Mouse (Mus musculus) myocyte (in vitro differentiated cells): ENCODE measurements around the gene Prodh2. TPM values are rescaled to one million over a fixed set of nuclear protein-coding genes. Genes with fewer than 3 reads are reported as not detected.

Experiments used
- H3K27me3 ChIP-seq: one replicate; pipeline ENCODE4 v1.6.1; 2011; ENCODE audit not compliant: control insufficient read depth, insufficient read depth, insufficient read length
- H3K36me3 ChIP-seq: one replicate; pipeline ENCODE4 v1.6.1; 2011; ENCODE audit not compliant: control insufficient read depth, insufficient read depth
- H3K4me2 ChIP-seq: one replicate; pipeline ENCODE4 v1.6.1; 2011; ENCODE audit warnings: low read depth, control low read depth
- H3K4me3 ChIP-seq: one replicate; pipeline ENCODE4 v1.5.1; 2011; ENCODE audit warnings: mild to moderate bottlenecking, control low read depth, moderate library complexity
- H3K79me2 ChIP-seq: one replicate; pipeline ENCODE4 v1.6.1; 2011; ENCODE audit not compliant: control insufficient read depth, insufficient read depth
- H3ac ChIP-seq: one replicate; pipeline ENCODE4 v1.6.1; 2011; ENCODE audit not compliant: control insufficient read depth, insufficient read length
- CEBPB ChIP-seq: IDR thresholded peaks from 2 replicates; pipeline ENCODE4 v1.6.1; 2011; ENCODE audit warnings: mild to moderate bottlenecking, moderate library complexity; ENCODE audit not compliant: poor library complexity, insufficient read depth, severe bottlenecking
- E2F4 ChIP-seq: IDR thresholded peaks from one replicate; pipeline ENCODE4 v1.6.1; 2011; ENCODE audit warnings: mild to moderate bottlenecking, control low read depth, moderate library complexity; ENCODE audit not compliant: insufficient read depth
- MAX ChIP-seq: IDR thresholded peaks from one replicate; pipeline ENCODE4 v1.6.1; 2011; ENCODE audit warnings: low read depth, mild to moderate bottlenecking, control low read depth
- MYOD1 ChIP-seq, 3 experiments: IDR thresholded peaks; one replicate each; pipeline ENCODE4 v1.6.1; 2011; ENCODE audit warnings: control low read depth in 2 of 3, low read depth in 2 of 3, mild to moderate bottlenecking in 2 of 3, moderate library complexity in 1 of 3; ENCODE audit not compliant: insufficient read length in 2 of 3, control insufficient read depth in 1 of 3
- MYOG ChIP-seq, 3 experiments: IDR thresholded peaks; one replicate each; pipeline ENCODE4 v1.6.1; 2011; ENCODE audit warnings: control low read depth in 2 of 3, low read depth in 2 of 3, mild to moderate bottlenecking in 2 of 3; ENCODE audit not compliant: insufficient read length in 2 of 3, control insufficient read depth in 1 of 3, insufficient read depth in 1 of 3
- POLR2A ChIP-seq: IDR thresholded peaks from one replicate; pipeline ENCODE4 v1.6.1; 2011; ENCODE audit warnings: low read depth, mild to moderate bottlenecking, control low read depth, moderate library complexity; ENCODE audit not compliant: insufficient read length
- POLR2AphosphoS2 ChIP-seq: IDR thresholded peaks from one replicate; pipeline ENCODE4 v1.6.1; 2011; ENCODE audit warnings: low read depth, control low read depth; ENCODE audit not compliant: insufficient read length
- REST ChIP-seq: IDR thresholded peaks from one replicate; pipeline ENCODE4 v1.6.1; 2011; ENCODE audit warnings: mild to moderate bottlenecking, control low read depth, moderate library complexity; ENCODE audit not compliant: insufficient read depth, insufficient read length
- SRF ChIP-seq: IDR thresholded peaks from one replicate; pipeline ENCODE4 v1.6.1; 2011; ENCODE audit warnings: low read depth; ENCODE audit not compliant: control insufficient read depth, insufficient read length
- TCF12 ChIP-seq: IDR thresholded peaks from one replicate; pipeline ENCODE4 v1.6.1; 2011; ENCODE audit warnings: mild to moderate bottlenecking, control low read depth; ENCODE audit not compliant: poor library complexity, insufficient read depth, severe bottlenecking
- TCF3 ChIP-seq: IDR thresholded peaks from one replicate; pipeline ENCODE4 v1.6.1; 2011; ENCODE audit warnings: low read depth, control low read depth; ENCODE audit not compliant: insufficient read length
- USF1 ChIP-seq: IDR thresholded peaks from one replicate; pipeline ENCODE4 v1.6.1; 2011; ENCODE audit warnings: low read depth, mild to moderate bottlenecking, control low read depth, moderate library complexity
- polyA plus RNA-seq: library from polyadenylated mRNA; unstranded; fragments of >200 nt; fragmentation: generic; extraction: Trizol; gene quantifications from one replicate; pipeline ENCODE4 v1.2.1, GENCODE M21; 2012; ENCODE audit warnings: missing spikeins

Gene Prodh2
- polyA plus RNA-seq, 1 experiment: not detected

DNA sequence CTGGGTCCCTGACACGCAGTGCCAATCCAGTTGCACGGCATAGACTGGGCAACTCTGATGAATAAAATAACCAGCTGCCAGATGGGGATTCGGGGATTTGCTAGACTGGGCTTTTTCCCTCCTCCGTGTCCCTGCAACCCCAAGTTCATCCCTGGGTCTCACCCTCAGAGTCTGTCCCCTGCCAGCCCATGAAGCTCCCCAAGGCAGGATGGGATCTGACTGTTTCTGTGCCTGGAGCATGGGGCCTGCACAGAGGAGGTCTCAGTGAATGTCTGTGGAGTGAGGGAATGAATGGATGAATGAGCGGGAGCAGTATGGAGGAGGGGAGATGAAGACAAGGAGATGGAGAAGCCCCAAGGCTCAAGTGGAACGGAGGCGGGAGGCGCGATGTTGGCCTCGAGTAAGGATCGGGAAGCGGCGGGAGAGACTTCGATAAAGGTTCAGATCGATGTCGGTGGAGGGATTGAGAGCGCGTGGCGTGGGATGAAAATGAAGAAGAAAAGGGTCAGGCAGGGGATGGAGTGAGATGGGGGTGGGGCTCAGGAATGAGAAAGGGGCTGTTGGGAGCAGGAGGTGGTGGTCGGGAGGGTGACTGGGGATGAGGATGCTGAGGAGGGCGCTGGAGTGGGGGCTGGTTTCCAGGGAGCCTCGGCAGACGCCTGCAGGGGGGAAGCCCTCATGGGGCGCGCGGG is 40.7 kb downstream of the Prodh2 start:
- H3K36me3 ChIP-seq: peaks cover 9% of the 10 kb centered on the region
- peak overlapping the region; percentile 69 for H3K4me2 ChIP-seq
- H3ac ChIP-seq: peak overlapping the region; percentile 58
- H3K4me3 ChIP-seq: peak overlapping the region; percentile 38
- H3K79me2 ChIP-seq: no peaks in the 10 kb centered on the region
- no peaks in the 10 kb centered on the region for H3K27me3 ChIP-seq
- no peak for TF ChIP-seq REST
- no peak for TF ChIP-seq USF1
- no peak for TF ChIP-seq TCF12

DNA sequence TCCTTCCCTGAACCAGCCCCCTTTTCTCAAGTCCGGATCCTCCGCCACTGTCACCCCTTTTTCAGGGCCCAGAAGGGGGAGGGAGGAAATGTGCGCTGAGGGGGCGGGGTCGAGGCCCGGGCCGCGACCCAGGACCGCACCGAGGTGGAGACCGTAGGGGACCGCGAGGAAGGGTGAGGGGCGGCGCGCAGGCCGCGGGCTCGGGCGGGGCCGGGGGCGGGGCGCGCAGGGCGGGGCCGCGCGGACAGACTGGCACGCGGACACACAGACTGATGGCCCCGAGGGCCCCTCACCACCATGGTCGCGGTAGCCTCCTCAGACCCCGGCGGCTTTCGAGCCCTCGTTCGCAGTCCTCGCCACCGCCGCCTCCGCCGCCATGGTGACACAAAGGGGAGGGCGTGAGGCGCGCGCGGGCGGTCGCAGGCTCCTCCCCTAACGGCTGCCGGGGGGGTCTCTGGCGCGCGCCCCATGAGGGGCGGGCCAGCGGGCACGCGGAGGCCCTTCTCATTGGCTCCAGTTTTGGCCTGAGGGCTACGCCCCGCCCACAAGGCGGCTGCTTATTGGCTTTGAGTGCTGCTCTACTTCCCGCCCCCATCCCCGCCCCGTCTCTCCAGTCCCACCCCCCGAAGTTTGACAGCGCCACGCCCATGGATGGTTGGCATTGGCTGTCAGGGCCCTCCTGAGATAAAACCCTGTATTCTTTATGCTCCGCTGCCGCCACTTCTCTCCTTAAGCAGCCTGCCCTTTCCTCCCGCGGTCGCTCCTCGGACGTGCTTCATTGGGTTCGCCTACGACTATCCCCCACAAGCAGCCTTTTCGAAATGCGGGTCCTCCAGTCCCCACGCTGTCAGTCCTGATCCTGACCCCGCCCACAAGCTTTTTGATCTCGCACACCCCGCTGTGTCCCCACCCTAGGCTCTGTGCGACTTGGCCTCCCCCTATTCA is 41.5 kb downstream of the Prodh2 start, which contains the start of gene Arhgap33:
Arhgap33 (minus strand) TSS at position 428 of the 945 bp plus-strand sequence.
- Histone ChIP-seq H3K36me3 (peaks cover 3% of the 10 kb centered on the region), H3K4me2 (peak within 1 kb of the TSS; percentile 91), H3K27me3 (no peaks in the 10 kb centered on the region), H3K79me2 (no peaks in the 10 kb centered on the region), H3K4me3 (peak within 1 kb of the TSS; percentile 38), H3ac (peak within 1 kb of the TSS; percentile 58)
- TF ChIP-seq POLR2AphosphoS2 (peak; percentile 38), POLR2A (peak; percentile 49), SRF (peak; percentile 37), MYOD1 (IDR thresholded peaks at IDR 0.05; ENCODE audit: control insufficient read depth in 1 of 3, insufficient read length in 2 of 3, low read depth in 2 of 3) (no peak)

DNA sequence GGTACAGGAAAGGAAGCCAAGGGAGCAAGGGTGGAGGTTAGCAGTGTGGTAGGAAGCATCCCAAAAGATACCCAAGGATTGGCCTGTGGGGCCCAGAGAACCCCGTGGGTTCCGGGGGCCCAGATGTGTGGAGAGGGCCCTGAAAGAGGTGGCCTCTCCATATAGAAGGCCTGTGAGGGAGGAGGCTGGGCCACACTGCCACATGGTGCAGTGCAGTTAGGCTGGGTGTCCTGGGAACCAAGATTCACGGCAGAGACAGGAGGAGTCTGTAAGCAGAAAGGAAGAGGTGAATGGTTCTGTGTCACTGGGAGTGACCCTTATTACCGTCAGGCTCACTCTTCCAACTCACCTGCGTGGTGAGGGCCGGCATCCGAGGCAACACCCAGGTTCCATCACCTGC is 47.1 kb downstream of the Prodh2 start:
- no peak overlapping the region for H3K4me2 ChIP-seq

DNA sequence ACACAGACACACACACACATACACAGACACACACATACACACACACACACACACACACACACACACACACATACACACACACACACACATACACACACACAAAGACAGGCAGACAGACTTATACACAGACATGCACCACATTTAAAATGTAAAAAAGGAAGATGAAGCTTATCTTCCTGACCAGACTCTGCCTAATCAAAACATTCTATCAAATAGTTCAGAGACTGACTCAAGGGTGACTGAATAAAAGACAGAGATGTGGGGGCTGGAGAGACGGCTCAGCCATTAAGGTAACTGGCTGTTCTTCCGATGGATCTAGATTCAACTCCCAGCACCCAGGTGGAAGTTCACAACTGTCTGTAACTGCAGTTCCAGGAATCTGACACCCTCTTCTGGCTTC is 50.9 kb downstream of the Prodh2 start:
- Histone ChIP-seq H3K4me3 (no peak overlapping the region), H3K4me2 (no peak overlapping the region), H3ac (no peak overlapping the region), H3K79me2 (no peaks in the 10 kb centered on the region), H3K27me3 (no peaks in the 10 kb centered on the region), H3K36me3 (peaks cover 7% of the 10 kb centered on the region)
- no peak for TF ChIP-seq POLR2A
- no peak for TF ChIP-seq E2F4
- TF ChIP-seq CEBPB: no peak
- TF ChIP-seq MYOG (IDR thresholded peaks at IDR 0.05; ENCODE audit: control insufficient read depth in 1 of 3, insufficient read depth in 1 of 3, insufficient read length in 2 of 3, low read depth in 2 of 3): no peak
- TF ChIP-seq TCF12: no peak
- TF ChIP-seq REST: no peak
- TF ChIP-seq MAX: no peak
- TF ChIP-seq SRF: no peak
- TF ChIP-seq USF1: no peak
- TF ChIP-seq POLR2AphosphoS2: no peak
- no peak for TF ChIP-seq MYOD1 (IDR thresholded peaks at IDR 0.05; ENCODE audit: control insufficient read depth in 1 of 3, insufficient read length in 2 of 3, low read depth in 2 of 3)

More for the DNA sequence above, 47.1 kb downstream of the Prodh2 start:
- Histone ChIP-seq H3ac (no peak overlapping the region), H3K4me3 (no peak overlapping the region), H3K36me3 (no peaks in the 10 kb centered on the region), H3K79me2 (no peaks in the 10 kb centered on the region), H3K27me3 (no peaks in the 10 kb centered on the region)
- TF ChIP-seq SRF (no peak), E2F4 (no peak), USF1 (no peak), TCF12 (no peak), MYOD1 (IDR thresholded peaks at IDR 0.05; ENCODE audit: control insufficient read depth in 1 of 3, insufficient read length in 2 of 3, low read depth in 2 of 3) (no peak), MAX (no peak), MYOG (IDR thresholded peaks at IDR 0.05; ENCODE audit: control insufficient read depth in 1 of 3, insufficient read depth in 1 of 3, insufficient read length in 2 of 3, low read depth in 2 of 3) (no peak), POLR2A (no peak), POLR2AphosphoS2 (no peak), CEBPB (no peak)

DNA sequence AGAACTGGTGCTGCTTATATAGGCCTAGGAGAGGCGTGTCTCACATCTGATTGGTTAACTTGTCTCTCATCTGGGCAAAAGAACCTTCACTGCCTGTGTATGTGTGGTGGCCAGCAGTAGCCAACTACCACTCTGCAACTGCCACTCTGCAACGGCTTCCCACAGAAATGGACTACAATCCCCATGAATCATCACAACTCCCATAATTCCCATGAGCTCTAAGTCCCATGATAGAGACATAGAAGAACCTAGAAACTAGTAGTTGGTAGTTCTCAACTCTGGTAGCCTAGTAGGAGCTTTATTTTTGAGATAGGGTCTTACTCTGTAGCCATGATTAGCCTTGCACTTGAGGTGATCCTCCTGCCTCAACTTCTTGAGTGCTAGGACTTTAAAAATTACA is 56.5 kb downstream of the Prodh2 start:
- Histone ChIP-seq H3K36me3 (peaks cover 7% of the 10 kb centered on the region), H3K79me2 (no peaks in the 10 kb centered on the region), H3K27me3 (no peaks in the 10 kb centered on the region), H3K4me2 (no peak overlapping the region), H3ac (no peak overlapping the region), H3K4me3 (no peak overlapping the region)
- TF ChIP-seq TCF12 (no peak), MAX (no peak), E2F4 (no peak), USF1 (no peak), REST (no peak), MYOD1 (IDR thresholded peaks at IDR 0.05; ENCODE audit: control insufficient read depth in 1 of 3, insufficient read length in 2 of 3, low read depth in 2 of 3) (no peak), POLR2AphosphoS2 (no peak), SRF (no peak), CEBPB (no peak), TCF3 (no peak), POLR2A (no peak), MYOG (IDR thresholded peaks at IDR 0.05; ENCODE audit: control insufficient read depth in 1 of 3, insufficient read depth in 1 of 3, insufficient read length in 2 of 3, low read depth in 2 of 3) (no peak)
